Mouse (Mus musculus) embryo, embryonic 10 days (tissue): ENCODE measurements around the gene Kitl.

Source experiments
- DNase-seq: peaks from one replicate; pipeline ENCODE4 v3.0.0-alpha.2; 2015; ENCODE audit warnings: low spot score

Gene Kitl

GRCm38 (mm10) chr10:100124452-100124851 lies 109.0 kb downstream of the Kitl start:
- no peak for DNase-seq

DNA sequence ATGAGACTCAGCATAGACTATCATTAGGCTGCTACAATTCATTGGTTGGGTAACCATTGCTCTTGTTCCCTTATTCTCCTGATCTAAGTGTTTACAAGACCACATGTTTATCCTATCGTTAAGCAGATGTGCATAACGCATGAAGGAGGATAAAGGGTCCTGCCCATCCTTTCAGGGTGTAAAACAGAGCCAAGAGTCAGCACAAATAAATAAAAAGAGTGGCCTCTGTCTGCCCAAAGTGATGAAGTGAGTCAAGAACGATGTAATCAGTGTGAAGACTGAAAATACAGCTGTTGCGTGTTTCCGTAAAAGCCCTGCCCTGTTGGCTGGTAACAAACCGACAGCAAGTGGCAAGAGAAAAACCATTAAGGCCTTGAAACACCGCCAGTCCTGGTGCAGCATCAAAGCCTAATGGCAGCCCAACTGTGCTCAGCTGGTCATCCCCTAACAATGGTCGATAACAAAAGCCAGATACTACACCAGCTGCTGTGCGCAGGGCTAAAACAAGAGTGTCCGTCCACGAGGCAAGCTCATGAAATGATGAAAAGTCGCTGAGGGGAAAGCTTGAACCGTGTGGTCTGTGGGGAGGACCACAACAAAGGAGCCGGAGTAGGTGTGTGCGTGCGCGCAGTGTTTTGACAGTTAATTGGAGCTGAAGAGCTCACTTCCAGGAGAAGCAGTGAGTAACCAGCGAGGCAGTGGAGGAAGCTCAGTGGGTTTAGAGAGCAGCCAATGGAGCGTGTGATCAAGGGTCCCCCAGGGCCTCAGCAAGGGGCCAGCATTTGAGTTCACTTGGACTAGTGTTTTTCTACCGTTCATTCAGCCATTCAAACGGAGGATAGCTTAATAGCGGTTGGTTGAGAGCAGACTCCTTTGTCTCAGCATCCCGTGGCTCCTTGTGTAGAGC lies 112.7 kb downstream of the Kitl start:
- peak; percentile 58 for DNase-seq

- DNase-seq, result no peak
Observed at GRCm38 (mm10) chr10:100131657-100132056, 116.2 kb downstream of the Kitl start.

DNA sequence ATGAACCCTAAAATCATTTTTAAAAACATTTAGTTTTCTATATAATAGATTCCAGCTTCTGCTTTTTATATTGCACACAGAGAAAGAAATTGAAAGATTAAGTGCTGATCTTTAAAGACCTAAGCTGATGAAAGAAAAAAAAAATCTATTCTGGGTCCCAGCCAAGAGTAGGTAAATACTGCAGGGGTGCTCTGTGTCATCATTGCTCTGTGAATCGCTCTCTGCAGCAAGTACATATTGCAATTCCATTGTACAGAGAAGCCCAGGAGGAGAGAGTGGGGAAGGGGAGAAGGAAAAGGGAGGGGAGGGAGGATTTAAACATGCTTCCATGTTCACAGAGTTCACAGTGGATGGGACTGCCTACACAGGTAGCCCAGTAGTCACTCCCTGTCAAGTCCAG lies 116.9 kb downstream of the Kitl start:
- DNase-seq, result no peak

DNA sequence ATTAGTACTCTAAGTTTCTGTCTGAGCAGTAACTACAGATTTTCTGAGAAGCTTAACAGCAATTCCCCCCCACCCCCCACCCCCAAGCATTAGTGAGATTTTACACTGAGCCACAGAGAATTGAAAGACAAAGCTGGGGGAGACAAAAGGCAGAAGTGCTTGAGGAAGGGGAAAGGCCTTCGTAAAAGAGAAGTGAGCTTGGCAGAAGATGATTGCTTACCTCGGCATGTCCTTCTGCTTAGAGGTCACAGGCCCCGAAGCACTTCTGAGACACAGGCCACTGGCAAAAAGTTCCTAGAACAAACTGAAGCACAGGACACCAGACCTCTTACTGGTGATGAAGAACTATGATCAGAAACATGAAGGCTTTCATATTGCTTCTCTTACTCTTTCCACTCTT lies 123.1 kb downstream of the Kitl start:
- DNase-seq, result no peak

- no peak for DNase-seq
Observed at GRCm38 (mm10) chr10:100148123-100148522, 132.7 kb downstream of the Kitl start.
